Mouse (Mus musculus) layer of hippocampus, postnatal 10 days (tissue): ENCODE results near the gene Cep85l. TPM values are rescaled to one million over a fixed set of nuclear protein-coding genes. Genes with fewer than 3 reads are reported as not detected.

Experiments
- DNase-seq, 2 experiments: peaks; one replicate each; pipeline ENCODE4 v3.0.0; 2021; ENCODE audit warnings: low spot score in 2 of 2
- total RNA-seq, 2 experiments: library from RNA; stranded (reverse); gene quantifications; 2 replicates each; pipeline ENCODE4 v1.2.3; 2021

Cep85l gene
- total RNA-seq, 2 experiments from 2014 or later, result 20.9 to 21.4 TPM

DNA sequence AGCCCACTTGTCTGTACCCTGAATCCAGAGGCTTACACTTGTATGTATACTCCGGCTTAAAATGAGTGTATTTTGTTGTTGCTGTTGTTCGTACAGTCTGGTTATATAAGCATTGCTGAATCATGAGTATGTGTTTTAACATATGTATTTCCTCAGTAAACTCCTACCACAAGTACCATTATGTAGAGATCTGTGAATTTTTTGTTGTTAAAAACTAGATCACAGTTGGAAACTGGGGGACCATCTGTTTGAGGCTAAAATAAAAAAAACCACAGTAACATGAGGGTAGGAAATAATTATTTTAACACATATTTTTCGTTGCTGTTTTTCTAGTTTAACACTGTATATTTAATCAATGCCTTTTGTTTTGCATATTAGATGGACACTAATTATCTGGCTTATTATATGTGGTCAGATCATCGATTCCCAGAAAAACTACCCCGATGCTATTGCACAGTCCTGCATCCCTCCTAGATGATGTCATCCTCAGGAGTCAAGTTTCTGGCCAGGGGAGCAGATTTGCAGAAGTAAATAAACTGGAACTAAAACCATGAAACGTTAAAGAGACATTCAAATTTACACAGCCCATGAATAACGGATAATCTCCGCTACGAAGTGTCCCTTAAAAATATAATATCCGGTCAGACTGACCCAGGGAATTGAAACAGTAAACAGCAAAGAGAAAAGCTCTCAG lies 18.2 kb upstream of the Cep85l start:
- no peak for DNase-seq

- no peak for DNase-seq
Measured at GRCm38 (mm10) chr10:53394923-53395629, 15.3 kb upstream of the Cep85l start.

DNA sequence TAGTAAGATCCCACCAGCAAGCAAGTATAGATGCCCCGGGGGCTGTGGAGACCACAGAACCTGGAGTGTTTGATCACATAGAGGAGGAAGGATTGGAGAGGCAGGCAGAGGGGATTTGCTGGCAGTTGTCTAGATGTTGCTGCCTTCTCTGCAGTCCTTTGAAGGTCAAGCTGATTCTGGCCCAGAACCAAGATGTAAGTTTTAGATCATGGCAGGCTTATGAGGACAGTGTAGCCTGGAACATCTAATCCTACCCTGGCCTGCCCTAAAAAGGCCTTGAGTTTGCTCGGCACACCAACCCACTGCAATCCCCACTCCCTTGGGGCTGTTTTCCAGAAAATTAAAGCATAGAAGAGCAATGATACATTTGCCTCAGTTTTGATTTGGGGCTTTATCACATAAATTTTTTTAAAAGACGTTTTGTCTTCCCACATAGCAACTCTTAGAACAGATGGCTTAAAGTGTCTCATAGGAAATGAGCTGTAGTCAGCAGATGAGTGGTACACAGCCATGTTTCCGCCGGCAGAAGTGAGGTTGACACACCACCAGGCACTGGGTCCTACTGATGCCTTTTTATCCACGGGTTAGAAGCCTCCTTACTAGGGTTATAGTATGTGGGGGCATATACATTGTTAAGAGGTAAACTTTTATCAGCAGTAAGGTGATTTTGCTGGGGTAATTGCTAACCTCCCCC lies 8.6 kb upstream of the Cep85l start:
- no peak for DNase-seq

- no peak for DNase-seq
Measured at GRCm38 (mm10) chr10:53385438-53385837, 5.7 kb upstream of the Cep85l start.

- no peak for DNase-seq
Measured at GRCm38 (mm10) chr10:53384896-53385295, 5.1 kb upstream of the Cep85l start.

GRCm38 (mm10) chr10:53382696-53383365 lies 3.1 kb upstream of the Cep85l start:
- DNase-seq, result no peak

- DNase-seq, result peak; percentile 69 to 72
Measured at GRCm38 (mm10) chr10:53378981-53379708, 602 bp downstream of the Cep85l start.

- no peak for DNase-seq
Measured at GRCm38 (mm10) chr10:53378296-53378695, 1.5 kb downstream of the Cep85l start.

DNA sequence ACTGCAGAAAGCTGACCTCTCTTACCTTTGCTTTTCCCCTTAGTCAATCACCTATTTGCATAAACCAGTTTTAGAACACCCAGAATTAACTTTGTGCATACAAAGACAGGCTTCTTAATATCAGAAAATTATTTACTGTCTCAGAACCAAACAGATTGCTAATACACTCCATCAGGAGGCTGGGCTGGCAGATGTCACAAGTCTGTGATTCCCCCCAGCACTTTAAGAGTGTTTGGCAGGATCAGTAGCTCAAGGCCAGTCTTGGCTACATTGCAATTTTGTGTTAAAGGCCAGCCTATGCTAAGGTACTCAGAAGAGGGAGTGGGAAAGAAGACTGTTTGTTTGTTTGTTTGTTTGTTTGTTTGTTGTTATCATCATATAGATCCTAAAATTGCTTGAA lies 2.7 kb downstream of the Cep85l start:
- no peak for DNase-seq

DNA sequence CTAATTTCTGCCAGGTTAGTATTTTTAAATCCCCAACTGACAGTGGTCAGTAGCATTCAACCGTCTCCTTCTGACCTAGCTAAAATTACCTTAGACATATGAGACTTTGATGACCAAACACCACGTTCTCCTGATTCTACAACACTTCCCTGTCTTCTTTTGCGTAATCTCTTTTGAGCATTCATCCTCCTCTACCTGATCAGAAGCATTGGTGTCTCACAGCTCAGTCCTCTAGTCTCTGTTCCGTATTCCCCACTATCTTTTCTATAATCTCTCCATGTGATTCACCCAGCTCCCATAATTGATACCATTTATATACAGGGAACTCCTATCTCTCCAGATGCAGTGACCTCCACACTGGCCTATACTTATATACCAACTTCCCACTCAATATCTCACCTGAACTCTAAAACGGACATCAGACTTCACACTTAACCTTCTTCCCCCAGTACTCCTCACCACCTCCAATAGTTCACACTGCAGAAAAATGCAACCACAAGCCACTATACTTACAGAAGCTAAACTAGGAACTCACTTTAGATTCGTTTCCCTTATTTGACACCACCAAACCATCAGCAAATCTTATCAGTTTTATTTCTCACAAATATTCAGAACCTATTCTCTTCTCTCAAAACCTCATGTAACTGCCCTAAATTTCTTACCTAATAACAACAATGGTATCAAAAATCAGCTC lies 5.7 kb downstream of the Cep85l start:
- DNase-seq, result no peak

- DNase-seq, result no peak
Measured at GRCm38 (mm10) chr10:53367265-53367664, 12.5 kb downstream of the Cep85l start.

GRCm38 (mm10) chr10:53364311-53364710 lies 15.4 kb downstream of the Cep85l start:
- no peak for DNase-seq

- DNase-seq, result no peak
Measured at GRCm38 (mm10) chr10:53359016-53359415, 20.7 kb downstream of the Cep85l start.

GRCm38 (mm10) chr10:53353665-53354064 lies 26.1 kb downstream of the Cep85l start:
- DNase-seq, result no peak

- DNase-seq, result no peak
Measured at GRCm38 (mm10) chr10:53349254-53349653, 30.5 kb downstream of the Cep85l start.

DNA sequence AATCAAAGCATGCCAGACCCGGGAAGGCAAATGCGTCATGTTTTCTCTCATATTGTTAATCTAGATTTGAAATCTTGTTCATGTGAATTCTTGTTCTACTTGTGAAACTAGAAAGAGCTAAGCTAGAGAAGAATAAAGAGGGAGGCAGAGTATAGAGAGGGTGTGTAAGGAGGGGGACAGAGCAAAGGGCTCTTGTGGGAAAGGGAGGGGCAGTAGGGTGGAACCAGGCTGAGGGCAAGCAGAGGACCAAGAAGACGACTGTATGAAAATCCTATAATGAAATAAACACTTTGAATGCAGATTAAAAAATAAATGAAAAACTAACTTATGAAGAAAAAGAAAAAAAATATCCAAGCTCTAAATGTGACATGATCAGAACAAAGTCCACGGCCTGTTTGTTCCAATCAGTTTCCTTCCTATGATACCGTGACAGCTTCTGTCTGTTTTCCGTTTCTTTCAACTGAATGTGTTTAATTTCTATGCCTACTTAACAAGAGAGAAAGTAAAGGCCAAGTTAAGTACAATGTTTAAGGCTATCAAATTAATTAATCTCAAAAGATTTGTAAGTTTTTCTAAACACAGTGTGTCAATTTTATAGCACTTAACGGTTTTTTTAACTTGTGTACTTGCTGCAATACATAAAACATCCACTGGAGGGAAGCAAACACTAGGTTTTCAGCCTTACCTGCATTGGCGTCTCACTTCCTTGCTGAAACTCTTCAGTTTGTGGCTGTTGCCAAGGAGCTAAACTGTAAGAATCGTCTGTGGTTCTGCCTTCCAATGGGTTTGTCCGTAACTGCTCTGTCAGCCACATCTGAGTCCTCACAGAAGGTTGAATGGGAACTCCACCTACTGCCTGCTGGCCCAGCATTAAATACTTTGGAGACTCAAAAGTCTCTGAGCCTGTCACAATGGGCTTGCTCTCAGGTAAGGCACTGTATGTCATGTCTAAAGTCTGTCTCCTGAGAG lies 31.7 kb downstream of the Cep85l start:
- DNase-seq, result peak; percentile 39 to 63

GRCm38 (mm10) chr10:53346916-53347315 lies 32.8 kb downstream of the Cep85l start:
- no peak for DNase-seq

GRCm38 (mm10) chr10:53346506-53346905 lies 33.2 kb downstream of the Cep85l start:
- peak; percentile 48 to 59 for DNase-seq

GRCm38 (mm10) chr10:53345508-53345907 lies 34.2 kb downstream of the Cep85l start:
- no peak for DNase-seq
